In genomic region chr14:57571155-57572133, GRCm38 (mm10) we compare ENCODE assay signal across 8 mouse cellular contexts. TPM values are rescaled to one million over a fixed set of nuclear protein-coding genes. Genes with fewer than 3 reads are reported as not detected.
DNase-seq lines count a peak whose midpoint lies in the region; ATAC-seq lines count a peak whose summit lies in the region.

Eef1akmt1 (minus strand) TSS chr14:57571612.

- peak; percentile 97 to 99 for DNase-seq in adrenal gland, adult (ENCODE audit: inconsistent age in 2 of 2, low spot score in 1 of 2)
- peak; percentile 98 for DNase-seq in embryo, embryonic 10.5 days (ENCODE audit: low spot score)
- DNase-seq in gastrocnemius, postnatal 14 days = peak; percentile 97
- DNase-seq in left cerebral cortex, postnatal 10 days (ENCODE audit: extremely low spot score in 1 of 2, low spot score in 2 of 2) = peak; percentile 95 to 98
- peak; percentile 96 for DNase-seq in right cerebral cortex, postnatal 25 days
- peak; percentile 93 to 97 for DNase-seq in urinary bladder, postnatal 4 days (ENCODE audit: low spot score in 2 of 2)

- ATAC-seq in inflammation-experienced regulatory T-cells, adult 6 months = peak; percentile 99
- peak; percentile 99 for ATAC-seq in megakaryocyte-erythroid progenitor cell, adult 5-6 weeks (replicated peaks; ENCODE audit: low FRiP score, low TSS enrichment, poor library complexity, severe bottlenecking)

- intact Hi-C loops in gastrocnemius, postnatal 14 days (cut with DNase I; ENCODE audit: low total_unique reads) = no loop called here
- intact Hi-C loops in left cerebral cortex, postnatal 10 days (cut with DNase I) = no loop called here

RNA-seq across cellular contexts. Expression of gene Eef1akmt1, which starts in this region (rescaled TPM):
- 10 to 100 TPM; 21.9 to 31.0 TPM for total RNA-seq in gastrocnemius, postnatal 14 days (2021)
- 100 to 1,000 TPM in 2 of 3 experiments, 10 to 100 TPM in 1; 90.1 to 134 (median 126) TPM for polyA plus RNA-seq in inflammation-experienced regulatory T-cells, adult 6 months (2017; shearing (Covaris generic))
- total RNA-seq in left cerebral cortex, postnatal 10 days (2021) = 10 to 100 TPM; 35.7 to 36.3 TPM
- total RNA-seq in megakaryocyte-erythroid progenitor cell, adult 5-6 weeks (2014; fragmentation: Nextera tagmentation) = 42.2 and 46.4 TPM in 2 replicates
- total RNA-seq in megakaryocyte-erythroid progenitor cell, adult 5-6 weeks (2017) = 14.7 and 18.2 TPM in 2 replicates

Comparison
In these comparisons a context has a peak if more than half of its experiments do, and no peak if none do; other contexts are left out.
1. Peak in every context shown above with its lines: DNase-seq and ATAC-seq.